Mouse (Mus musculus) stomach, postnatal 0 days (tissue): ENCODE measurements at regions not wholly inside any gene's neighbourhood (a gene's known extent, or its start where the extent isn't known, plus 50 kb on each side); places are given as distances from the start of the nearest gene placed in this dataset.

ENCODE experiments used
- ATAC-seq: fragments of 200-750 bp; cut with Nextera tagmentation; 2 replicates; pipeline ENCODE4 v1.8.0; 2017; ENCODE audit not compliant: low FRiP score, low TSS enrichment
- DNase-seq: peaks from one replicate; pipeline ENCODE4 v3.0.0-alpha.2; 2016; ENCODE audit warnings: low spot score
- H3K27ac ChIP-seq: fragments of 300-500 bp; sonication (generic); replicated peaks from 2 replicates; pipeline ENCODE4 v1.5.1; 2014; ENCODE audit warnings: mild to moderate bottlenecking, control low read depth
- H3K27me3 ChIP-seq: fragments of 300-500 bp; sonication (generic); 2 replicates; pipeline ENCODE4 v1.6.1; 2014; ENCODE audit warnings: low read length; ENCODE audit not compliant: control insufficient read depth, insufficient read depth
- H3K36me3 ChIP-seq: fragments of 300-500 bp; sonication (generic); 2 replicates; pipeline ENCODE4 v1.6.1; 2014; ENCODE audit warnings: low read length, mixed read lengths; ENCODE audit not compliant: control insufficient read depth, insufficient read depth
- H3K4me1 ChIP-seq: fragments of 300-500 bp; sonication (generic); replicated peaks from 2 replicates; pipeline ENCODE4 v1.6.1; 2014; ENCODE audit warnings: antibody characterized with exemption; ENCODE audit not compliant: control insufficient read depth, insufficient read depth
- H3K4me2 ChIP-seq: fragments of 300-500 bp; sonication (generic); replicated peaks from 2 replicates; pipeline ENCODE4 v1.6.1; 2014; ENCODE audit warnings: low read depth, mild to moderate bottlenecking, control low read depth, moderate library complexity
- H3K4me3 ChIP-seq: fragments of 300-500 bp; sonication (generic); 2 replicates; pipeline ENCODE4 v1.5.1; 2014; ENCODE audit warnings: low read depth, low read length, control low read depth
- H3K9ac ChIP-seq: fragments of 300-500 bp; sonication (generic); 2 replicates; pipeline ENCODE4 v1.6.1; 2014; ENCODE audit warnings: mild to moderate bottlenecking, low read length, control low read depth, mixed read lengths
- H3K9me3 ChIP-seq: fragments of 300-500 bp; sonication (generic); 2 replicates; pipeline ENCODE4 v1.6.1; 2016; ENCODE audit warnings: low read length; ENCODE audit not compliant: control insufficient read depth
- CTCF ChIP-seq: IDR thresholded peaks from 2 replicates; pipeline ENCODE4 v1.5.1; 2016; ENCODE audit warnings: antibody characterized with exemption, low read depth, mild to moderate bottlenecking, moderate library complexity
- EP300 ChIP-seq: optimal IDR thresholded peaks from 2 replicates; pipeline ENCODE3; 2016; ENCODE audit warnings: antibody characterized with exemption
- WGBS: fragments of 180-500 bp; shearing (Covaris S2); extraction: QIAGEN DNeasy Blood & Tissue Kit; methylation state at CpG from one replicate; pipeline ENCODE4 v1.1.7; 2014; 5-methylcytosine and 5-hydroxymethylcytosine counted together

DNA sequence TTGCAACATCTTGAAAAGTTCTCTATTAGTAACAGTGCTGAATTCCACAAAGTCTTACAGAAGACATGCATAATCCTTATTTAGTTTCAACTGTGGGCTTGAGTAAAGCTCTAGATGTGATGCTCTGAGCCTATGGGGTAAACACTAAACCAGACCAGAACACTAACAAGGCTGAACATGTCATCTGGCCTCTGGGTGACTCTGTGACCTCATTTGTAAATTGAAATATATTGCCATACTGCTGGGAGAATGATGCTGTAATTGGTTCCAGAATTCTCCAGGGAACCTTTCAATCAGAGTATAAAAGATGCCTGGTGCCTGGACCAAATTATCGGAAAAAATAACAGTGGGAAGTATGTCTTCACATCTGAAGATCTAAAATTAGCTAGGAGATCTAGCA lies 309.9 kb upstream of the Megf9 start:
- no peak overlapping the region for H3K4me2 ChIP-seq
- H3K9me3 ChIP-seq, result no peaks in the 10 kb centered on the region
- no peaks in the 10 kb centered on the region for H3K4me1 ChIP-seq
- ATAC-seq, result no peak
- no peak overlapping the region for H3K27ac ChIP-seq
- DNase-seq, result no peak
- 43% methylated on average over 1 of the region's 1 CpGs for WGBS
- H3K9ac ChIP-seq, result no peak overlapping the region
- H3K36me3 ChIP-seq, result no peaks in the 10 kb centered on the region
- H3K4me3 ChIP-seq, result no peak overlapping the region
- no peaks in the 10 kb centered on the region for H3K27me3 ChIP-seq
- no peak for TF ChIP-seq EP300
- TF ChIP-seq CTCF, result no peak

- H3K9me3 ChIP-seq, result no peaks in the 10 kb centered on the region
These were observed 276.1 kb upstream of the Megf9 start for GRCm38 (mm10) chr4:70810956-70811316.

DNA sequence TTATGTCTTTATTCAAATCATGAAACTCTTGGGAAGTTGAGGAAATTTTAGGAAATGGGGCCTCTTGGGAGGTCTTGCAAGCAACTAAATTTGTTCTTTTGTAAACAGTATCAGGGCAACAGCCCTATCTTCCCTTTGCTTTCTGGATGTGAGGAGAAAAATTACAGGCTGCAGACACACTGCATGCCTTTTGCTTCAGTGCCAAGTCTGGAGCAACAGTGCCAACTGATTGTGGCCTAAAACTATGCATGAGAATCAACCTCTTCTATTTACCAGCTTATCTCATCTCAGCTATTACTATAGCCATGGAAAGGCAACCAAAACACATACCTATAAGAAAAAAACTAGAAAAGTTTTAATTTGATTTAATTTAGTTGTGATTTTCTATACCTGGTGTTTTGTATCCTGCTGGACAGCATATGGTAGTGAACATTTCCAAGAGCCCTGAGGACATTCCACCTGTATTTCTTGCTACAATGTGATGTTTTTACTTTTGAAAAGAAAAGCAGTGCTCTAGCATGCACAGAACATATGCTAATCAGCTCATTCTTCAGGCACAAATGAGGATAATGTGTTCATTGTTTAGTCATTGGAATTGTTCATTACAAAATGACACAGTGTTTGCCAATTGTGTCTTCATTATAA lies 275.6 kb upstream of the Megf9 start:
- no peak for TF ChIP-seq EP300
- TF ChIP-seq CTCF, result no peak
- Histone ChIP-seq H3K9ac (no peak overlapping the region), H3K4me3 (no peak overlapping the region), H3K27me3 (no peaks in the 10 kb centered on the region), H3K4me1 (no peaks in the 10 kb centered on the region), H3K36me3 (no peaks in the 10 kb centered on the region), H3K27ac (no peak overlapping the region), H3K4me2 (no peak overlapping the region), H3K9me3 (no peaks in the 10 kb centered on the region)
- DNase-seq (no peak), ATAC-seq (no peak)

More at GRCm38 (mm10) chr4:70810956-70811316, 276.1 kb upstream of the Megf9 start:
- DNase-seq (no peak), ATAC-seq (no peak)
- no peak overlapping the region for H3K27ac ChIP-seq
- H3K9ac ChIP-seq, result no peak overlapping the region
- no peak overlapping the region for H3K4me2 ChIP-seq
- no peaks in the 10 kb centered on the region for H3K4me1 ChIP-seq
- TF ChIP-seq EP300 (no peak), CTCF (no peak)
- no peaks in the 10 kb centered on the region for H3K36me3 ChIP-seq
- H3K4me3 ChIP-seq, result no peak overlapping the region
- no peaks in the 10 kb centered on the region for H3K27me3 ChIP-seq
- WGBS, result 61% methylated on average over 2 of the region's 2 CpGs

- DNase-seq (no peak), ATAC-seq (no peak)
- Histone ChIP-seq H3K27ac (no peak overlapping the region), H3K4me3 (no peak overlapping the region), H3K4me1 (no peaks in the 10 kb centered on the region), H3K36me3 (no peaks in the 10 kb centered on the region), H3K9me3 (no peaks in the 10 kb centered on the region), H3K9ac (no peak overlapping the region), H3K27me3 (no peaks in the 10 kb centered on the region), H3K4me2 (no peak overlapping the region)
- 47% methylated on average over 3 of the region's 3 CpGs for WGBS
- TF ChIP-seq CTCF (no peak), EP300 (no peak)
These were observed 270.1 kb upstream of the Megf9 start for GRCm38 (mm10) chr4:70804925-70805342.

GRCm38 (mm10) chr4:70798483-70798882 lies 263.7 kb upstream of the Megf9 start:
- Histone ChIP-seq H3K27ac (no peak overlapping the region), H3K4me2 (no peak overlapping the region), H3K4me3 (no peak overlapping the region), H3K4me1 (no peaks in the 10 kb centered on the region), H3K9ac (no peak overlapping the region), H3K36me3 (no peaks in the 10 kb centered on the region), H3K9me3 (no peaks in the 10 kb centered on the region), H3K27me3 (no peaks in the 10 kb centered on the region)
- DNase-seq (no peak), ATAC-seq (no peak)
- TF ChIP-seq EP300, result no peak
- no peak for TF ChIP-seq CTCF
- 54% methylated on average over 1 of the region's 1 CpGs for WGBS

DNA sequence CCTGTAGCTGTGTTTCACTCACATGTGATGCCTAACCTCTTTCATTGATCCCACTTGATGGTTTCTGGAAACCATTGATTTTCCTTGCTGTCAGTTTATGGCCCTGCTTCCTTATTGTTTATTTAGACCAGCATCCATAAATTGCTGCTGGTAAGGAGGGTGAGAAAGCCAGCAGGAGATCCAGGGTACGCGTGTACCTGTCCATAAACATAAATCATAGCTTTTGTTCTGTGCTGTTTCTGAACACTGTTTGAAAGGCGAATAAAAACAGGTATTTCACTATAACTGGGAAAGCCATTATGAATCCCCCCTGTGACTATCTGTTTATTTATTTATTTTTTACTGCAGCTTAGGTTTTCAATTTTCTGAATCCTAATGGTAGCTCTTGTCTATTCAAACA lies 263.1 kb upstream of the Megf9 start:
- no peak overlapping the region for H3K27ac ChIP-seq
- WGBS, result 74% methylated on average over 3 of the region's 3 CpGs
- no peak for ATAC-seq

More for the DNA sequence above, 263.1 kb upstream of the Megf9 start:
- Histone ChIP-seq H3K36me3 (no peaks in the 10 kb centered on the region), H3K27me3 (no peaks in the 10 kb centered on the region), H3K4me2 (no peak overlapping the region), H3K4me1 (no peaks in the 10 kb centered on the region), H3K9me3 (no peaks in the 10 kb centered on the region), H3K4me3 (no peak overlapping the region), H3K9ac (no peak overlapping the region)
- no peak for DNase-seq
- TF ChIP-seq CTCF (no peak), EP300 (no peak)
